Mouse (Mus musculus) forelimb bud, embryonic 11.5 days (tissue): Measurements from ENCODE around the gene Efcab6.

Experiments
- DNase-seq: peaks from one replicate; pipeline ENCODE4 v3.0.0-alpha.2; 2012; ENCODE audit warnings: low read depth, low spot score

The Efcab6 gene

GRCm38 (mm10) chr15:84058841-84059240 is 6.3 kb downstream of the Efcab6 start:
- DNase-seq: no peak

GRCm38 (mm10) chr15:84056083-84056482 is 9.1 kb downstream of the Efcab6 start:
- DNase-seq: no peak

- peak; percentile 79 for DNase-seq
Observed at GRCm38 (mm10) chr15:84053859-84054258, 11.3 kb downstream of the Efcab6 start.

GRCm38 (mm10) chr15:84053240-84053639 is 11.9 kb downstream of the Efcab6 start:
- no peak for DNase-seq

- no peak for DNase-seq
Observed at GRCm38 (mm10) chr15:84052390-84052789, 12.8 kb downstream of the Efcab6 start.

- no peak for DNase-seq
Observed at GRCm38 (mm10) chr15:84049570-84049969, 15.6 kb downstream of the Efcab6 start.

GRCm38 (mm10) chr15:84045562-84045961 is 19.6 kb downstream of the Efcab6 start:
- no peak for DNase-seq

- DNase-seq: no peak
Observed at GRCm38 (mm10) chr15:84037067-84037466, 28.1 kb downstream of the Efcab6 start.

GRCm38 (mm10) chr15:84025651-84026050 is 39.5 kb downstream of the Efcab6 start:
- DNase-seq: no peak

GRCm38 (mm10) chr15:84024851-84025250 is 40.3 kb downstream of the Efcab6 start:
- DNase-seq: no peak

- no peak for DNase-seq
Observed at GRCm38 (mm10) chr15:84009366-84010083, 55.7 kb downstream of the Efcab6 start.

- DNase-seq: no peak
Observed at GRCm38 (mm10) chr15:84004306-84004705, 60.9 kb downstream of the Efcab6 start.

- no peak for DNase-seq
Observed at GRCm38 (mm10) chr15:83999071-83999470, 66.1 kb downstream of the Efcab6 start.

GRCm38 (mm10) chr15:83998586-83998985 is 66.6 kb downstream of the Efcab6 start:
- DNase-seq: no peak

GRCm38 (mm10) chr15:83998115-83998514 is 67.1 kb downstream of the Efcab6 start:
- no peak for DNase-seq

GRCm38 (mm10) chr15:83997550-83997949 is 67.6 kb downstream of the Efcab6 start:
- no peak for DNase-seq

GRCm38 (mm10) chr15:83996864-83997263 is 68.3 kb downstream of the Efcab6 start:
- DNase-seq: no peak

- no peak for DNase-seq
Observed at GRCm38 (mm10) chr15:83992191-83992590, 73.0 kb downstream of the Efcab6 start.

GRCm38 (mm10) chr15:83991461-83991860 is 73.7 kb downstream of the Efcab6 start:
- no peak for DNase-seq

- no peak for DNase-seq
Observed at GRCm38 (mm10) chr15:83989241-83989640, 75.9 kb downstream of the Efcab6 start.

GRCm38 (mm10) chr15:83988087-83988486 is 77.1 kb downstream of the Efcab6 start:
- no peak for DNase-seq

GRCm38 (mm10) chr15:83982186-83982936 is 82.8 kb downstream of the Efcab6 start:
- DNase-seq: peak; percentile 49

- no peak for DNase-seq
Observed at GRCm38 (mm10) chr15:83978865-83979264, 86.3 kb downstream of the Efcab6 start.
